Mouse (Mus musculus) brown adipose tissue, adult 24 weeks (tissue): ENCODE results near the gene Cfap45. TPM values are rescaled to one million over a fixed set of nuclear protein-coding genes. Genes with fewer than 3 reads are reported as not detected.
A peak's percentile ranks its signal among the peaks of the same experiment; 100 is the strongest.

ENCODE experiments used
- H3K27ac ChIP-seq: fragments of 200-500 bp; replicated peaks from 2 replicates; pipeline ENCODE4 v1.5.1; 2012; ENCODE audit warnings: low read depth, mild to moderate bottlenecking, low read length
- H3K4me1 ChIP-seq: fragments of 200-500 bp; 2 replicates; pipeline ENCODE4 v1.6.1; 2012; ENCODE audit warnings: low read length, mixed read lengths; ENCODE audit not compliant: control insufficient read depth, insufficient read depth, insufficient read length
- H3K4me3 ChIP-seq: fragments of 200-500 bp; 2 replicates; pipeline ENCODE4 v1.5.1; 2012; ENCODE audit warnings: low read depth, mild to moderate bottlenecking, low read length, moderate library complexity; ENCODE audit not compliant: insufficient read depth
- polyA plus RNA-seq: library from polyadenylated mRNA; stranded (reverse); fragments of >200 nt; gene quantifications from 2 replicates; pipeline ENCODE4 v1.2.4, GENCODE M21; 2012; ENCODE audit not compliant: missing spikeins, insufficient read depth, insufficient read length

The Cfap45 gene
- polyA plus RNA-seq, 1 experiment, result not detected

GRCm38 (mm10) chr1:172519644-172520043 lies 957 bp upstream of the Cfap45 start:
- H3K4me1 ChIP-seq, result peaks cover 29% of the 10 kb centered on the region
- peak overlapping the region; percentile 96 for H3K27ac ChIP-seq
- H3K4me3 ChIP-seq, result no peak overlapping the region

GRCm38 (mm10) chr1:172522524-172522923 lies 1.9 kb downstream of the Cfap45 start:
- H3K4me3 ChIP-seq, result no peak overlapping the region
- peaks cover 28% of the 10 kb centered on the region for H3K4me1 ChIP-seq
- H3K27ac ChIP-seq, result peak overlapping the region; percentile 69

- Histone ChIP-seq H3K27ac (peak overlapping the region; percentile 19), H3K4me3 (no peak overlapping the region), H3K4me1 (peaks cover 28% of the 10 kb centered on the region)
These were observed 3.1 kb downstream of the Cfap45 start for GRCm38 (mm10) chr1:172523699-172524101.

- peaks cover 21% of the 10 kb centered on the region for H3K4me1 ChIP-seq
- H3K4me3 ChIP-seq, result peak overlapping the region; percentile 6; the same call in 1 of the 2 replicates
- H3K27ac ChIP-seq, result peak overlapping the region; percentile 95
These were observed 4.6 kb downstream of the Cfap45 start for GRCm38 (mm10) chr1:172525027-172525764.

GRCm38 (mm10) chr1:172525971-172526370 lies 5.4 kb downstream of the Cfap45 start:
- Histone ChIP-seq H3K4me1 (peaks cover 21% of the 10 kb centered on the region), H3K27ac (peak overlapping the region; percentile 95), H3K4me3 (peak overlapping the region; percentile 59)

DNA sequence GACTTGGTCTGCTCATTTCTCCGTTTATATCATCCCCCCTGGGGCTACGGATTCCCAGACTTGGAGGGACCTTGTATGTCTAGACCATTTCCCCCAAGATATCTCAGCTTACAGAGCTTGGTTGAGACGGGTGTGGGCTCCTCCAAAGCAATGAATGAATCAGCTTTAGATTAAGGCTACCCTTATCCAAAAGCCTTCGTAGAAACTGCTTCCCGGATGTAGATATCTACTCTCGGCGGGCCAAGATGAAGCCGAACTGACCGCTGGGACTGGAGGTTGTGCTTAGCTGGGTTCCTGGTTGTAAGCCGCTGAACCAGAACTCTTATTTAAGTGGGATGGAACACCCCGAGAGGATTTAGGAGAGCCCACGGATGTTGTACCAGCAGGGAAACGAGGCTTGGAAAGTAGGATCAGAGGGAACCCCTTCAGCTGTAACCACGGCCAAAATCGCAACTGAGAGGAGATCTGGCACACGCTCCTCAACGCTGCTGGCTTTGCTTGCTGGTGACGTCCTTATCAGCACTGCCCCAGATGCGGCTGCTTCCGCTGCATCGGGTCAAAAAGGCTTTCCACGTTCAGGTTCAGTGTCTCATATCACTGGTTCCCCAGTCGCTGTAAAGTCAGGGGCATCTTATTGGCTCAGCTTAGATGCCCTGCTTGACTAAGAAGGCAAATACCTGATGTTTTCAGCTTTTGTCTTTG lies 5.9 kb downstream of the Cfap45 start:
- Histone ChIP-seq H3K4me3 (peak overlapping the region; percentile 59), H3K27ac (peak overlapping the region; percentile 95), H3K4me1 (peaks cover 21% of the 10 kb centered on the region)

DNA sequence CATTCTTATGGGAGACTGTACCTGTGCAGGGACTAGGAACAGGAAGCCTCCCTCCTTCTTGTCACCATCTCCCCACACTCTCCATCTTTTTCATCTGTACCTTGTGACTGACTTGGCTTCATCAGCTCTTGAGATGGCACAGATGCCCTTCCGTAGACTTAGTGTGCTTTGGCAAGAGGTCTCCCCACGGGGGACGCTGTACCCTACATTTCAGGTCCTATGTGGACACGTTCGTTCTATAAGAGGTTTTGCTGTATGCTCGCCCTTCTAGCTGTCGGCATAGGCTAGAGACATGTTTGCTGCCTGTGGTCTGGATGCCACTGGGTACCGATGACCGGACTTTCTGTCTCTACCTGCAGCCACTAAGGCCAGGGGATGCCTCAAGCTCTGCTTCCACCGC lies 6.8 kb downstream of the Cfap45 start:
- Histone ChIP-seq H3K27ac (peak overlapping the region; percentile 95; the same call in 1 of the 2 replicates), H3K4me1 (peaks cover 17% of the 10 kb centered on the region), H3K4me3 (no peak overlapping the region)

DNA sequence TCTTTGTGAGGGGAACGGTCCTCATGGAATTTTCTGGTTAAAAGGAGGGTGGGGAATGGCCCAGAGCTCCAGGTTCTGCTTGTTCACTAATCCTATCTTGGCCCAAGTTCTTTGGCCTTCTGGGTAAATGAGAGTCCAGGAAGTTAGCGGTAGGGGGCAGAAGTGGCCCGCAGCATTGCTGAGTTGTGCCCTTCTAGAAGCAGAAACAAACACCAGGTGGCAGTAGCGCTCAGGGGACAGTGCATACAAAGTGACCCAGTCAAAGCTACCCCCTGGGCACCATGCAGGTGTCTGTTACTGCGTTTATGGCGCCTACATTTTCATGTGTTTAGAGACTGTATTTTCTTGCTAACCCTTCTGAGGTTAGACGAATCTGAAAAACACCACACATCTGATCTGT lies 8.1 kb downstream of the Cfap45 start:
- no peak overlapping the region for H3K27ac ChIP-seq

DNA sequence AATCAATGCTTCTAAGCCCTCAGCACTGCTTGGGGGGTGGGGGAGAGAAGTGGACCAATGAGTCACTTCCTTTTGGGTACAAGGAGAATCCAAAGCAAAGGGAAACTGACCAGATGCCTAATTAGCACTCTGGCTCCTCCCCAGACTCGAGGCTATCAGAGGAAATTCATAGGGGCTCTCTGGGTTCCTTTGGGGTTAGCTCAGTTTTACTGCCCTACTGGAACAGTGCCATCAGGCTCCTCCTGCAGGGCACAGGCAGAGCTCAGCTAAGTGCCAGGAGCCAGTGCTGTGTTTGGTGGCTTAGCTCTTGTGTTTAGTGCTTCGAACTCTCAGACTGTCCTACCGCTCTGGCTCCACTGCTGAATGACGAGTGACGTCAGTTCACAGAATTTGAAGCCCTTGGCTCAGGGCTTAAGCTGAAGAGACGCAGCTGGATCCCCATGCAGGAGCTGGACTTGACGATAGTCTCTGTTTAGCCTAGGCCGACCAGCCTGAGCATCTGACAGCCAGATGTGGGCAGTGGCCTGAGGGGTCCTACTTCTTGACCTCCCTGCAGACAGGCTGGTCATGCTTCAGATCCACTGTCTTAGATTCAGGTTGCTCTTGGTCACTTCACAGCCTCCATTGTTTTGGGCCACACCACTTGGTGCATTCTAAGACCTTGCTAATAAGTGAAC lies 10.1 kb downstream of the Cfap45 start:
- Histone ChIP-seq H3K4me1 (peaks cover 5% of the 10 kb centered on the region), H3K27ac (no peak overlapping the region)

More for the DNA sequence above, 8.1 kb downstream of the Cfap45 start:
- H3K4me3 ChIP-seq, result no peak overlapping the region
- peaks cover 11% of the 10 kb centered on the region for H3K4me1 ChIP-seq

DNA sequence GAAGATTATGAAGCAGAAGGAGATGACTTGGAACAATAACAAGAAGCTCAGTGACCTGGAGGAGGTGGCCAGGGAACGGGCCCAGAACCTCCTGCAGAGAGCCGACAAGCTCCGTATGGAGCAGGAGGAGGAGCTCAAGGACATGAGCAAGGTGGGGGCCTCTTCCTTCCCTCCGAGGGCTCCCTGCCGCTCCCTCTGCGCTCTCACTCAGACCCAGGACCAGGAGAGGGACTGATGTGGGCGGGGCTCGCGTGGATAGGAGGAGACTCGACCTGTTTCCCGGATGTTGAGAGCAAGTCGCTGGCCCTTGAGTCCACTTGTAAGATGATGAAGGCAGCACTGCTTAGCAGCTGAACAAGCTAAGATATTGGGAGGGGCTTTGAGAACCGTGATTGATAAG lies 11.9 kb downstream of the Cfap45 start:
- no peak overlapping the region for H3K4me3 ChIP-seq
- H3K4me1 ChIP-seq, result no peaks in the 10 kb centered on the region
- H3K27ac ChIP-seq, result no peak overlapping the region

More for the DNA sequence above, 10.1 kb downstream of the Cfap45 start:
- H3K4me3 ChIP-seq, result no peak overlapping the region

DNA sequence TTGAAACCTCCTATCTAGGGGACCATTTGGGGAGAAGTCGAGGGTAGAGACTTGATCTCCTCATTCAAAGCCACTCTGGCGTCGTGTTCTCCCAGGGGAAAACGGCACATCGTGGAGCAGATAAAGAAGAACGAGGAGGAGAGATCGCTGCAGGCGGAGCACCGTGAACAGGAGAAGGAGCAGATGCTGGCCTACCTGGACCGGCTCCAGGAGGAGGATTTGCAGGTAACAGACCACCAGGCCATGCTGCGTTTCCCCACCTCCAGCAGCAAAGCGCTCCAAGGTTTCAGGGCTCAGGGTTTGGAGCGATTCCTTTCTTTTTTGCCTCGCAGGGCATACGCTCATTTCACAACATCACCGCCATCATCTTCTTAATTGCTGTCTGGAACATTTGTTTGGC lies 14.5 kb downstream of the Cfap45 start:
- Histone ChIP-seq H3K4me3 (no peak overlapping the region), H3K27ac (no peak overlapping the region), H3K4me1 (no peaks in the 10 kb centered on the region)

- no peaks in the 10 kb centered on the region for H3K4me1 ChIP-seq
- H3K4me3 ChIP-seq, result no peak overlapping the region
- no peak overlapping the region for H3K27ac ChIP-seq
These were observed 19.2 kb downstream of the Cfap45 start for GRCm38 (mm10) chr1:172539827-172540226.

GRCm38 (mm10) chr1:172540283-172540820 lies 19.8 kb downstream of the Cfap45 start:
- Histone ChIP-seq H3K27ac (no peak overlapping the region), H3K4me1 (no peaks in the 10 kb centered on the region), H3K4me3 (no peak overlapping the region)

- peaks cover 4% of the 10 kb centered on the region for H3K4me1 ChIP-seq
These were observed 25.5 kb downstream of the Cfap45 start for GRCm38 (mm10) chr1:172546062-172546461.

GRCm38 (mm10) chr1:172548501-172548900 lies 27.9 kb downstream of the Cfap45 start:
- Histone ChIP-seq H3K4me3 (no peak overlapping the region), H3K4me1 (peaks cover 16% of the 10 kb centered on the region), H3K27ac (no peak overlapping the region)

More at GRCm38 (mm10) chr1:172546062-172546461, 25.5 kb downstream of the Cfap45 start:
- H3K27ac ChIP-seq, result no peak overlapping the region
- no peak overlapping the region for H3K4me3 ChIP-seq
